Mouse (Mus musculus): Measurements from ENCODE around the gene Rif1. TPM values are rescaled to one million over a fixed set of nuclear protein-coding genes. Genes with fewer than 3 reads are reported as not detected.

The Rif1 gene
- 33.4 TPM for polyA plus RNA-seq (2017; shearing (Covaris generic))

GRCm38 (mm10) chr2:52072491-52073140 is at the start of gene Rif1:
Gene Rif1 (plus strand): TSS chr2:52072832.

GRCm38 (mm10) chr2:52037882-52038281 is 34.8 kb upstream of the Rif1 start, which contains the start of gene Tnfaip6:
Gene Tnfaip6 (plus strand): TSS chr2:52038009.

Other genes with a start within 250 kb of the Rif1 start
- gene Rbm43, start 137.7 kb upstream of the Rif1 start, polyA plus RNA-seq (2017; shearing (Covaris generic)), result 56.2 TPM
- gene Nmi, start 99.3 kb upstream of the Rif1 start, polyA plus RNA-seq (2017; shearing (Covaris generic)), result 203 TPM
- gene Tnfaip6, start 34.8 kb upstream of the Rif1 start, polyA plus RNA-seq (2017; shearing (Covaris generic)), result not detected